8 mouse cellular contexts compared by ENCODE assay signal in genomic region chr1:38897431-38898248, GRCm38 (mm10). TPM values are rescaled to one million over a fixed set of nuclear protein-coding genes. Genes with fewer than 3 reads are reported as not detected.
DNase-seq lines count a peak whose midpoint lies in the region; ATAC-seq lines count a peak whose summit lies in the region.

Gene Chst10 (minus strand): TSS chr1:38898161.

- peaks cover 19% of the 10 kb centered on the region for H3K4me1 ChIP-seq in embryonic facial prominence, embryonic 10.5 days
- H3K4me1 ChIP-seq in intestine, embryonic 16.5 days (ENCODE audit: control insufficient read depth, insufficient read depth, low read length), result peaks cover 2% of the 10 kb centered on the region; the same call in 1 of the 2 replicates
- peaks cover 16% of the 10 kb centered on the region for H3K4me1 ChIP-seq in midbrain, embryonic 10.5 days

- ATAC-seq in granulocyte monocyte progenitor cell, adult 5-6 weeks (replicated peaks; ENCODE audit: poor library complexity, severe bottlenecking), result peak; percentile 93
- peak; percentile 93 for ATAC-seq in intestine, embryonic 16.5 days

- peak within 1 kb of the TSS; percentile 87 for H3K4me3 ChIP-seq in embryonic facial prominence, embryonic 10.5 days
- peak within 1 kb of the TSS; percentile 69 for H3K4me3 ChIP-seq in intestine, embryonic 16.5 days (ENCODE audit: low read length)
- peak within 1 kb of the TSS; percentile 75 for H3K4me3 ChIP-seq in midbrain, embryonic 10.5 days

- peak; percentile 62 for DNase-seq in adrenal gland, postnatal 10 days
- peak; percentile 87 for DNase-seq in embryonic facial prominence, embryonic 10.5 days (ENCODE audit: low spot score)
- DNase-seq in left cerebral cortex, postnatal 36 days (ENCODE audit: low spot score in 2 of 2), result peak; percentile 79 to 90
- peak; percentile 83 for DNase-seq in midbrain, embryonic 10.5 days (ENCODE audit: low spot score)
- DNase-seq in right cerebral cortex, postnatal 4 days, result peak; percentile 89
- no peak for DNase-seq in c-Kit-positive CD71-positive TER-119-positive erythroid progenitor cells, embryonic 14.5 days (ENCODE audit: low spot score)

- peak within 1 kb of the TSS; percentile 87 for H3K27ac ChIP-seq in embryonic facial prominence, embryonic 10.5 days (replicated peaks)
- no peak within 1 kb of the TSS for H3K27ac ChIP-seq in intestine, embryonic 16.5 days (ENCODE audit: low read length)
- H3K27ac ChIP-seq in midbrain, embryonic 10.5 days (replicated peaks), result peak within 1 kb of the TSS; percentile 89

- WGBS in embryonic facial prominence, embryonic 10.5 days, result 1% methylated on average over 67 of the region's 67 CpGs
- under 1% methylated on average over 67 of the region's 67 CpGs for WGBS in intestine, embryonic 16.5 days
- under 1% methylated on average over 67 of the region's 67 CpGs for WGBS in midbrain, embryonic 10.5 days

- no peaks in the 10 kb centered on the region for H3K36me3 ChIP-seq in embryonic facial prominence, embryonic 10.5 days (replicated peaks)
- H3K36me3 ChIP-seq in intestine, embryonic 16.5 days (ENCODE audit: control insufficient read depth, insufficient read depth, low read length), result no peaks in the 10 kb centered on the region
- no peaks in the 10 kb centered on the region for H3K36me3 ChIP-seq in midbrain, embryonic 10.5 days

- H3K9me3 ChIP-seq in embryonic facial prominence, embryonic 10.5 days, result no peaks in the 10 kb centered on the region
- no peaks in the 10 kb centered on the region for H3K9me3 ChIP-seq in intestine, embryonic 16.5 days (ENCODE audit: control insufficient read depth, low read length)
- no peaks in the 10 kb centered on the region for H3K9me3 ChIP-seq in midbrain, embryonic 10.5 days (replicated peaks)

- peak within 1 kb of the TSS; percentile 87 for H3K4me2 ChIP-seq in intestine, embryonic 16.5 days (ENCODE audit: low read depth, low read length)

- intact Hi-C loops in left cerebral cortex, postnatal 36 days (cut with DNase I), result loop anchor here (1.0 kb wide), 1 partner anchor 90 kb away; no protein-coding TSS in a partner anchor

- peaks cover 51% of the 10 kb centered on the region for H3K27me3 ChIP-seq in embryonic facial prominence, embryonic 10.5 days (replicated peaks; ENCODE audit: low read depth, poor library complexity, severe bottlenecking)
- no peaks in the 10 kb centered on the region for H3K27me3 ChIP-seq in intestine, embryonic 16.5 days (replicated peaks; ENCODE audit: control insufficient read depth, insufficient read depth, low read length)
- H3K27me3 ChIP-seq in midbrain, embryonic 10.5 days (ENCODE audit: low read depth, poor library complexity, severe bottlenecking), result peaks cover 24% of the 10 kb centered on the region

- H3K9ac ChIP-seq in intestine, embryonic 16.5 days (ENCODE audit: low read depth, low read length), result peak within 1 kb of the TSS; percentile 69

RNA-seq across cellular contexts. Expression of gene Chst10, which starts in this region (rescaled TPM):
- 1 to 10 TPM; 1.5 to 2.5 TPM for total RNA-seq in adrenal gland, postnatal 10 days (2021)
- 8.2 and 9.0 TPM in 2 replicates for polyA plus RNA-seq in embryonic facial prominence, embryonic 10.5 days (2016; fragmentation: Nextera tagmentation; extraction: Ambion mirVana)
- 0.30 TPM in 1 of 2 replicates, not detected in the other for total RNA-seq in granulocyte monocyte progenitor cell, adult 5-6 weeks (2014; fragmentation: Nextera tagmentation)
- total RNA-seq in granulocyte monocyte progenitor cell, adult 5-6 weeks (2017), result 0.05 and 0.39 TPM in 2 replicates
- 1.8 and 2.5 TPM in 2 replicates for polyA plus RNA-seq in intestine, embryonic 16.5 days (2015; fragmentation: Nextera tagmentation; extraction: Ambion mirVana)
- 10 to 100 TPM; 58.8 to 65.8 TPM for total RNA-seq in left cerebral cortex, postnatal 36 days (2021)
- polyA plus RNA-seq in midbrain, embryonic 10.5 days (2016; fragmentation: Nextera tagmentation; extraction: Ambion mirVana), result 12.6 and 17.0 TPM in 2 replicates

Comparison
In these comparisons a context has a peak if more than half of its experiments do, and no peak if none do; other contexts are left out.
1. RNA of gene Chst10 (total RNA-seq): 58.8 to 65.8 TPM in left cerebral cortex, postnatal 36 days; 1.5 to 2.5 TPM in adrenal gland, postnatal 10 days and 0.05 to 0.39 TPM in granulocyte monocyte progenitor cell, adult 5-6 weeks; every median in the first group is over 10 times any median in the second.
2. Peak in ATAC-seq in granulocyte monocyte progenitor cell, adult 5-6 weeks; RNA of the gene not detected or under 1 TPM.
3. Peak in every context shown above with its lines, with median percentiles within 50 percentile points of each other: H3K4me3 ChIP-seq.